12 mouse cellular contexts compared by ENCODE assay signal in the genomic region with DNA sequence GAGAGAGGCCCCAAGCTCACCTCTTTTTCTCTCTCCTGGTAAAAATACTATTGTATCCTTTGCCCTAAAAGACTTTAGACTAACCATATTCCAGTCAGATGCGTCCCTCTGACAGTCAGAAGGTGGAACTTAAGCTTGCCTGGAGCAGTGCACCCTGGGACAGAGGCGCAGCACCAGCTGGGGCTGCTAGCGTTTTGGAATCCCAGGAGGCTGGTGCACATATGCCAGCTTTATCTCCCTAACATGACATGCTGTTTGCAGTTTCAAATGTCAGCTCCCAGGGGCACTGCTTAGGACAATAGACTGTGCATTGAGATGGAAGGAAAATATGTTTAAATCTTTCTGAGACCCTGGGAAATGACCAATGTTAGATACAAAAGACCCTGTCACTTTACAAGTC.
DNase-seq lines count a peak whose midpoint lies in the region; ATAC-seq lines count a peak whose summit lies in the region.
"Had no signal": no experiment of that assay in that cellular context is flagged by ENCODE, and none has a peak within 500 bp of the region (broad histone marks: within the 10 kb centered on the region; RNA-seq: fewer than 3 reads in every experiment).

No protein-coding gene starts in this region.

- peak; percentile 43 for DNase-seq in embryo, embryonic 10 days (ENCODE audit: low spot score)
- DNase-seq in embryo, embryonic 9.5 days (ENCODE audit: extremely low spot score), result no peak
- DNase-seq in neural tube, embryonic 10.5 days (ENCODE audit: extremely low spot score, low spot score), result no peak
- peak; percentile 42 for DNase-seq in retina, postnatal 1 day
- DNase-seq in thymus, adult 18-20 months, result no peak
- DNase-seq: gastrocnemius, postnatal 14 days; kidney, adult 8-10 months had no signal

- no peak overlapping the region for H3K4me2 ChIP-seq in neural tube, embryonic 12.5 days (replicated peaks)
- no peak overlapping the region for H3K4me2 ChIP-seq in hindbrain, embryonic 12.5 days (replicated peaks)
- H3K4me2 ChIP-seq: embryonic facial prominence, embryonic 13.5 days had no signal

- no peak overlapping the region for H3K9ac ChIP-seq in neural tube, embryonic 12.5 days
- H3K9ac ChIP-seq in hindbrain, embryonic 12.5 days, result no peak overlapping the region
- H3K9ac ChIP-seq: embryonic facial prominence, embryonic 13.5 days had no signal

- H3K27ac ChIP-seq in neural tube, embryonic 12.5 days, result no peak overlapping the region
- H3K27ac ChIP-seq in hindbrain, embryonic 12.5 days, result no peak overlapping the region; the same call in 1 of the 2 replicates
- H3K27ac ChIP-seq: embryonic facial prominence, embryonic 13.5 days had no signal

- H3K27me3 ChIP-seq in neural tube, embryonic 12.5 days (replicated peaks), result no peaks in the 10 kb centered on the region
- no peaks in the 10 kb centered on the region for H3K27me3 ChIP-seq in hindbrain, embryonic 12.5 days
- H3K27me3 ChIP-seq: embryonic facial prominence, embryonic 13.5 days; megakaryocyte, embryonic 14.5 days had no signal

- peak; percentile 67 for ATAC-seq in neural tube, embryonic 12.5 days (ENCODE audit: low FRiP score, low read depth)
- peak; percentile 83 for ATAC-seq in hindbrain, embryonic 12.5 days (ENCODE audit: low FRiP score)
- no peak for ATAC-seq in megakaryocyte progenitor cell, adult 5-6 weeks (replicated peaks; ENCODE audit: poor library complexity)

- no peaks in the 10 kb centered on the region for H3K9me3 ChIP-seq in neural tube, embryonic 12.5 days
- no peaks in the 10 kb centered on the region for H3K9me3 ChIP-seq in hindbrain, embryonic 12.5 days (replicated peaks)
- H3K9me3 ChIP-seq: embryonic facial prominence, embryonic 13.5 days; megakaryocyte, embryonic 14.5 days had no signal

- no peaks in the 10 kb centered on the region for H3K36me3 ChIP-seq in neural tube, embryonic 12.5 days
- H3K36me3 ChIP-seq in hindbrain, embryonic 12.5 days, result no peaks in the 10 kb centered on the region

- 34% methylated on average over 3 of the region's 3 CpGs for WGBS in neural tube, embryonic 12.5 days
- 23% methylated on average over 3 of the region's 3 CpGs for WGBS in hindbrain, embryonic 12.5 days

- H3K4me3 ChIP-seq in neural tube, embryonic 12.5 days, result no peak overlapping the region
- no peak overlapping the region for H3K4me3 ChIP-seq in hindbrain, embryonic 12.5 days
- H3K4me3 ChIP-seq: embryonic facial prominence, embryonic 13.5 days; megakaryocyte, embryonic 14.5 days had no signal

- peaks cover 19% of the 10 kb centered on the region; the same call in 1 of the 2 replicates for H3K4me1 ChIP-seq in neural tube, embryonic 12.5 days
- peaks cover 20% of the 10 kb centered on the region for H3K4me1 ChIP-seq in hindbrain, embryonic 12.5 days
- H3K4me1 ChIP-seq: embryonic facial prominence, embryonic 13.5 days had no signal

Comparison
In these comparisons a context has a peak if more than half of its experiments do, and no peak if none do; other contexts are left out.
1. DNase-seq: peak in embryo, embryonic 10 days (single experiment) and retina, postnatal 1 day (single experiment); none in embryo, embryonic 9.5 days (single experiment), neural tube, embryonic 10.5 days (single experiment) and thymus, adult 18-20 months (0 of 2).